Mouse (Mus musculus) liver, embryonic 11.5 days (tissue): Measurements from ENCODE around the gene Card10. TPM values are rescaled to one million over a fixed set of nuclear protein-coding genes. Genes with fewer than 3 reads are reported as not detected.

Source experiments
- ATAC-seq: fragments of 200-750 bp; cut with Nextera tagmentation; replicated peaks from 2 replicates; pipeline ENCODE4 v1.8.0; 2017; ENCODE audit warnings: moderate number of reproducible peaks, mild to moderate bottlenecking, moderate TSS enrichment, moderate library complexity; ENCODE audit not compliant: low FRiP score
- DNase-seq: peaks from one replicate; pipeline ENCODE4 v3.0.0-alpha.2; 2017; ENCODE audit warnings: low spot score
- H3K27ac ChIP-seq: fragments of 300-500 bp; sonication (generic); 2 replicates; pipeline ENCODE4 v1.5.1; 2014; ENCODE audit warnings: mild to moderate bottlenecking, low read depth, low read length, control low read depth
- H3K27me3 ChIP-seq: fragments of 300-500 bp; sonication (generic); replicated peaks from 2 replicates; pipeline ENCODE4 v1.6.1; 2014; ENCODE audit warnings: low read length, mixed read lengths; ENCODE audit not compliant: control insufficient read depth, insufficient read depth
- H3K36me3 ChIP-seq: fragments of 300-500 bp; sonication (generic); 2 replicates; pipeline ENCODE4 v1.6.1; 2014; ENCODE audit warnings: mild to moderate bottlenecking, low read length, moderate library complexity, mixed read lengths; ENCODE audit not compliant: control insufficient read depth, insufficient read depth
- H3K4me1 ChIP-seq: fragments of 300-500 bp; sonication (generic); replicated peaks from 2 replicates; pipeline ENCODE4 v1.6.1; 2014; ENCODE audit warnings: low read length, mixed read lengths; ENCODE audit not compliant: control insufficient read depth, insufficient read depth
- H3K4me2 ChIP-seq: fragments of 300-500 bp; sonication (generic); 2 replicates; pipeline ENCODE4 v1.6.1; 2014; ENCODE audit warnings: mild to moderate bottlenecking, control low read depth, moderate library complexity
- H3K4me3 ChIP-seq: fragments of 300-500 bp; sonication (generic); 2 replicates; pipeline ENCODE4 v1.5.1; 2014; ENCODE audit warnings: low read depth, low read length, control low read depth
- H3K9ac ChIP-seq: fragments of 300-500 bp; sonication (generic); 2 replicates; pipeline ENCODE4 v1.6.1; 2014; ENCODE audit warnings: low read depth, low read length, control low read depth
- H3K9me3 ChIP-seq: fragments of 300-500 bp; sonication (generic); 2 replicates; pipeline ENCODE4 v1.6.1; 2016; ENCODE audit warnings: low read length, inconsistent platforms, mixed read lengths; ENCODE audit not compliant: control insufficient read depth
- WGBS: fragments of 180-500 bp; shearing (Covaris S2); extraction: QIAGEN DNeasy Blood & Tissue Kit; methylation state at CpG from one replicate; pipeline ENCODE4 v1.1.7; 2014; 5-methylcytosine and 5-hydroxymethylcytosine counted together
- polyA plus RNA-seq: library from polyadenylated mRNA; unstranded; fragments of >200 nt; fragmentation: Nextera tagmentation; extraction: Ambion mirVana; gene quantifications from 2 replicates; pipeline ENCODE4 v1.2.1, GENCODE M21; 2014

Card10 gene
- polyA plus RNA-seq, 1 experiment from 2014 or later: 2.3 TPM

- ATAC-seq (no peak), DNase-seq (no peak)
- no peak overlapping the region for H3K9ac ChIP-seq
- no peaks in the 10 kb centered on the region for H3K9me3 ChIP-seq
- no peak overlapping the region for H3K4me3 ChIP-seq
- no peak overlapping the region for H3K27ac ChIP-seq
- H3K27me3 ChIP-seq: peaks cover 33% of the 10 kb centered on the region
- peaks cover 35% of the 10 kb centered on the region for H3K4me1 ChIP-seq
- H3K4me2 ChIP-seq: peak overlapping the region; percentile 73
- no peaks in the 10 kb centered on the region; the same call in none of the 2 replicates for H3K36me3 ChIP-seq
- 79% methylated on average over 8 of the region's 8 CpGs for WGBS
Observed at GRCm38 (mm10) chr15:78845867-78846266, 43.0 kb upstream of the Card10 start.

- H3K4me2 ChIP-seq: peak overlapping the region; percentile 73
- ATAC-seq (no peak), DNase-seq (no peak)
- 43% methylated on average over 11 of the region's 11 CpGs for WGBS
- no peaks in the 10 kb centered on the region for H3K9me3 ChIP-seq
- H3K27me3 ChIP-seq: peaks cover 34% of the 10 kb centered on the region
- H3K36me3 ChIP-seq: no peaks in the 10 kb centered on the region; the same call in none of the 2 replicates
- no peak overlapping the region for H3K27ac ChIP-seq
- peaks cover 34% of the 10 kb centered on the region for H3K4me1 ChIP-seq
- H3K9ac ChIP-seq: no peak overlapping the region
- no peak overlapping the region for H3K4me3 ChIP-seq
Observed at GRCm38 (mm10) chr15:78845321-78845720, 42.5 kb upstream of the Card10 start.

GRCm38 (mm10) chr15:78844791-78845190, 41.9 kb upstream of the Card10 start:
- no peaks in the 10 kb centered on the region for H3K9me3 ChIP-seq
- no peak for DNase-seq
- no peak overlapping the region for H3K27ac ChIP-seq
- ATAC-seq: no peak
- peaks cover 34% of the 10 kb centered on the region for H3K27me3 ChIP-seq
- H3K36me3 ChIP-seq: no peaks in the 10 kb centered on the region; the same call in none of the 2 replicates
- peak overlapping the region; percentile 56 for H3K4me3 ChIP-seq
- peak overlapping the region; percentile 73 for H3K4me2 ChIP-seq
- peak overlapping the region; percentile 15; the same call in 1 of the 2 replicates for H3K9ac ChIP-seq
- 33% methylated on average over 9 of the region's 9 CpGs for WGBS
- peaks cover 36% of the 10 kb centered on the region for H3K4me1 ChIP-seq

- H3K9ac ChIP-seq: peak overlapping the region; percentile 72
- peaks cover 42% of the 10 kb centered on the region for H3K4me1 ChIP-seq
- peak overlapping the region; percentile 84; the same call in 1 of the 2 replicates for H3K27ac ChIP-seq
- no peak for DNase-seq
- WGBS: 27% methylated on average over 21 of the region's 21 CpGs
- H3K9me3 ChIP-seq: no peaks in the 10 kb centered on the region
- peak overlapping the region; percentile 73 for H3K4me2 ChIP-seq
- peak overlapping the region; percentile 56 for H3K4me3 ChIP-seq
- peaks cover 34% of the 10 kb centered on the region for H3K27me3 ChIP-seq
- no peaks in the 10 kb centered on the region; the same call in 1 of the 2 replicates for H3K36me3 ChIP-seq
- ATAC-seq: no peak
Observed at GRCm38 (mm10) chr15:78843581-78844469, 41.0 kb upstream of the Card10 start.

GRCm38 (mm10) chr15:78842371-78843163, 39.7 kb upstream of the Card10 start, which contains the start of gene Cdc42ep1:
TSS of gene Cdc42ep1 (plus strand) at chr15:78842624.
- Histone ChIP-seq H3K36me3 (no peaks in the 10 kb centered on the region), H3K27ac (peak within 1 kb of the TSS; percentile 84), H3K4me3 (peak within 1 kb of the TSS; percentile 56), H3K4me1 (peaks cover 38% of the 10 kb centered on the region), H3K9me3 (no peaks in the 10 kb centered on the region), H3K27me3 (peaks cover 34% of the 10 kb centered on the region), H3K4me2 (peak within 1 kb of the TSS; percentile 73), H3K9ac (peak within 1 kb of the TSS; percentile 72)
- ATAC-seq: peak; percentile 56
- WGBS: under 1% methylated on average over 83 of the region's 86 CpGs
- no peak for DNase-seq

- H3K36me3 ChIP-seq: no peaks in the 10 kb centered on the region
- ATAC-seq (no peak), DNase-seq (no peak)
- H3K27ac ChIP-seq: no peak overlapping the region
- H3K4me1 ChIP-seq: peaks cover 40% of the 10 kb centered on the region
- H3K9ac ChIP-seq: no peak overlapping the region
- no peak overlapping the region for H3K4me2 ChIP-seq
- no peak overlapping the region for H3K4me3 ChIP-seq
- H3K27me3 ChIP-seq: peaks cover 34% of the 10 kb centered on the region
- 62% methylated on average over 6 of the region's 6 CpGs for WGBS
- no peaks in the 10 kb centered on the region for H3K9me3 ChIP-seq
Observed at GRCm38 (mm10) chr15:78841161-78841790, 38.4 kb upstream of the Card10 start.

- no peaks in the 10 kb centered on the region for H3K36me3 ChIP-seq
- no peak overlapping the region for H3K4me2 ChIP-seq
- no peak overlapping the region for H3K9ac ChIP-seq
- ATAC-seq (no peak), DNase-seq (no peak)
- H3K4me1 ChIP-seq: peaks cover 40% of the 10 kb centered on the region
- no peak overlapping the region for H3K4me3 ChIP-seq
- no peaks in the 10 kb centered on the region for H3K9me3 ChIP-seq
- H3K27ac ChIP-seq: 0 out of 2 replicates have a peak overlapping the region, but pooled peaks have one; percentile 3
- 62% methylated on average over 11 of the region's 11 CpGs for WGBS
- peaks cover 34% of the 10 kb centered on the region for H3K27me3 ChIP-seq
Observed at GRCm38 (mm10) chr15:78840751-78841150, 37.9 kb upstream of the Card10 start.

GRCm38 (mm10) chr15:78840241-78840640, 37.4 kb upstream of the Card10 start:
- Histone ChIP-seq H3K4me3 (no peak overlapping the region), H3K27me3 (peaks cover 34% of the 10 kb centered on the region), H3K27ac (0 out of 2 replicates have a peak overlapping the region, but pooled peaks have one; percentile 3), H3K36me3 (no peaks in the 10 kb centered on the region), H3K4me1 (peaks cover 42% of the 10 kb centered on the region), H3K9ac (no peak overlapping the region), H3K9me3 (no peaks in the 10 kb centered on the region), H3K4me2 (no peak overlapping the region)
- no peak for DNase-seq
- no peak for ATAC-seq
- 59% methylated on average over 3 of the region's 3 CpGs for WGBS
